15 mouse cellular contexts compared by ENCODE assay signal in genomic region chr3:96675171-96675570, GRCm38 (mm10). TPM values are rescaled to one million over a fixed set of nuclear protein-coding genes. Genes with fewer than 3 reads are reported as not detected.
DNase-seq lines count a peak whose midpoint lies in the region; ATAC-seq and TF ChIP-seq lines count a peak whose summit lies in the region.
"Had no signal": no experiment of that assay in that cellular context is flagged by ENCODE, and none has a peak within 500 bp of the region (broad histone marks: within the 10 kb centered on the region; RNA-seq: fewer than 3 reads in every experiment).

No protein-coding gene starts in this region.

- H3K9me3 ChIP-seq in limb, embryonic 15.5 days, result no peaks in the 10 kb centered on the region
- H3K9me3 ChIP-seq in limb, embryonic 10.5 days (replicated peaks), result no peaks in the 10 kb centered on the region
- H3K9me3 ChIP-seq in ES-Bruce4 (replicated peaks; ENCODE audit: control insufficient read depth, insufficient read depth, low read length, poor library complexity, severe bottlenecking), result no peaks in the 10 kb centered on the region
- H3K9me3 ChIP-seq in stomach, embryonic 16.5 days (replicated peaks; ENCODE audit: control insufficient read depth, low read length), result no peaks in the 10 kb centered on the region
- H3K9me3 ChIP-seq: hindbrain, embryonic 10.5 days had no signal

- no peak for DNase-seq in limb, embryonic 10.5 days (ENCODE audit: low spot score)
- no peak for DNase-seq in ovary, postnatal 14 days (ENCODE audit: low spot score)
- DNase-seq in frontal cortex, adult 2 months (ENCODE audit: extremely low spot score in 1 of 2, low spot score in 1 of 2), result no peak
- DNase-seq in layer of hippocampus, adult 9-11 months, result no peak
- DNase-seq: cerebellum, postnatal 14 days; heart, adult 11 months; kidney, adult 18-20 months; liver, postnatal 0 days; thymus, adult 2 months had no signal

- TF ChIP-seq EP300 in ES-Bruce4 (IDR thresholded peaks at IDR 0.05; ENCODE audit: insufficient read depth, low read depth, low read length), result no peak

- no peaks in the 10 kb centered on the region for H3K36me3 ChIP-seq in limb, embryonic 15.5 days
- H3K36me3 ChIP-seq in limb, embryonic 10.5 days, result no peaks in the 10 kb centered on the region
- H3K36me3 ChIP-seq in ES-Bruce4 (ENCODE audit: control insufficient read depth, insufficient read depth, low read length, poor library complexity, severe bottlenecking), result no peaks in the 10 kb centered on the region
- H3K36me3 ChIP-seq in stomach, embryonic 16.5 days (ENCODE audit: control insufficient read depth, insufficient read depth, low read length), result no peaks in the 10 kb centered on the region
- H3K36me3 ChIP-seq: hindbrain, embryonic 10.5 days had no signal

- no peak overlapping the region for H3K9ac ChIP-seq in limb, embryonic 15.5 days
- no peak overlapping the region for H3K9ac ChIP-seq in ES-Bruce4 (ENCODE audit: low read depth, poor library complexity, severe bottlenecking)
- no peak overlapping the region for H3K9ac ChIP-seq in stomach, embryonic 16.5 days (ENCODE audit: low read length)
- H3K9ac ChIP-seq: liver, postnatal 0 days had no signal

- WGBS in limb, embryonic 15.5 days, result 53% methylated on average over 3 of the region's 3 CpGs
- 83% methylated on average over 3 of the region's 3 CpGs for WGBS in limb, embryonic 10.5 days
- 76% methylated on average over 3 of the region's 3 CpGs for WGBS in stomach, embryonic 16.5 days

- no peak for TF ChIP-seq POLR2A in ES-Bruce4 (IDR thresholded peaks at IDR 0.05; ENCODE audit: insufficient read depth, low read length)
- TF ChIP-seq POLR2A in embryonic fibroblast, embryonic 13.5 days (IDR thresholded peaks at IDR 0.05; ENCODE audit: low read depth, low read length), result no peak

- TF ChIP-seq CTCF in ES-Bruce4 (IDR thresholded peaks at IDR 0.05; ENCODE audit: low read depth, low read length), result no peak
- no peak for TF ChIP-seq CTCF in embryonic fibroblast, embryonic 13.5 days (IDR thresholded peaks at IDR 0.05; ENCODE audit: borderline replicate concordance, insufficient read depth, low read length)

- H3K4me3 ChIP-seq in limb, embryonic 15.5 days, result no peak overlapping the region
- H3K4me3 ChIP-seq in limb, embryonic 10.5 days, result no peak overlapping the region
- no peak overlapping the region for H3K4me3 ChIP-seq in ES-Bruce4 (ENCODE audit: low read depth, low read length)
- H3K4me3 ChIP-seq in embryonic fibroblast, embryonic 13.5 days (ENCODE audit: insufficient read depth, low read length), result no peak overlapping the region
- H3K4me3 ChIP-seq in stomach, embryonic 16.5 days (replicated peaks; ENCODE audit: low read length), result no peak overlapping the region
- H3K4me3 ChIP-seq: hindbrain, embryonic 10.5 days had no signal

- no peak for ATAC-seq in limb, embryonic 15.5 days (ENCODE audit: insufficient number of reproducible peaks, low FRiP score, low TSS enrichment, low read depth)
- ATAC-seq in stomach, embryonic 16.5 days (ENCODE audit: insufficient read depth, low FRiP score), result no peak
- ATAC-seq: liver, postnatal 0 days had no signal

- H3K4me1 ChIP-seq in limb, embryonic 15.5 days, result peaks cover 22% of the 10 kb centered on the region
- peaks cover 23% of the 10 kb centered on the region for H3K4me1 ChIP-seq in limb, embryonic 10.5 days
- peaks cover 13% of the 10 kb centered on the region for H3K4me1 ChIP-seq in ES-Bruce4 (ENCODE audit: control insufficient read depth, insufficient read depth, low read length)
- peaks cover 16% of the 10 kb centered on the region for H3K4me1 ChIP-seq in embryonic fibroblast, embryonic 13.5 days (ENCODE audit: control insufficient read depth, insufficient read depth, low read length)
- peaks cover 12% of the 10 kb centered on the region; the same call in 1 of the 2 replicates for H3K4me1 ChIP-seq in stomach, embryonic 16.5 days (ENCODE audit: control insufficient read depth, insufficient read depth, low read length)

- H3K27me3 ChIP-seq in limb, embryonic 15.5 days, result no peaks in the 10 kb centered on the region
- peaks cover 47% of the 10 kb centered on the region for H3K27me3 ChIP-seq in limb, embryonic 10.5 days (ENCODE audit: low read depth, poor library complexity, severe bottlenecking)
- H3K27me3 ChIP-seq in ES-Bruce4 (ENCODE audit: control insufficient read depth, insufficient read depth, low read length, poor library complexity, severe bottlenecking), result no peaks in the 10 kb centered on the region
- no peaks in the 10 kb centered on the region for H3K27me3 ChIP-seq in stomach, embryonic 16.5 days (ENCODE audit: control insufficient read depth, insufficient read depth, low read length)

- peak overlapping the region; percentile 67; the same call in 1 of the 2 replicates for H3K27ac ChIP-seq in limb, embryonic 15.5 days
- no peak overlapping the region for H3K27ac ChIP-seq in limb, embryonic 10.5 days
- H3K27ac ChIP-seq in ES-Bruce4 (ENCODE audit: insufficient read depth, low read length), result peak overlapping the region; percentile 99
- peak overlapping the region; percentile 15; the same call in 1 of the 2 replicates for H3K27ac ChIP-seq in embryonic fibroblast, embryonic 13.5 days (ENCODE audit: insufficient read depth, low read length)
- H3K27ac ChIP-seq in stomach, embryonic 16.5 days (ENCODE audit: low read length), result peak overlapping the region; percentile 89
- H3K27ac ChIP-seq: hindbrain, embryonic 10.5 days had no signal

- H3K4me2 ChIP-seq in limb, embryonic 15.5 days, result no peak overlapping the region
- H3K4me2 ChIP-seq in stomach, embryonic 16.5 days (ENCODE audit: low read depth, low read length), result no peak overlapping the region
- H3K4me2 ChIP-seq: midbrain, embryonic 11.5 days had no signal

RNA-seq across cellular contexts. Expression of gene Ankrd35, which starts 5.2 kb away (rescaled TPM):
- 11.4 and 12.8 TPM in 2 replicates for polyA plus RNA-seq in limb, embryonic 15.5 days (2015; fragmentation: Nextera tagmentation; extraction: Ambion mirVana)
- 0.09 and 0.10 TPM in 2 replicates for polyA plus RNA-seq in limb, embryonic 10.5 days (2016; fragmentation: Nextera tagmentation; extraction: Ambion mirVana)
- polyA plus RNA-seq in ES-Bruce4 (2011; ENCODE audit: insufficient read depth, insufficient read length, low read depth, missing spikeins), result 3.5 and 3.7 TPM in 2 replicates
- 0.23 and 0.67 TPM in 2 replicates for polyA plus RNA-seq in embryonic fibroblast, embryonic 13.5 days (2011; ENCODE audit: insufficient read length, low read depth, missing spikeins)
- 8.0 and 10.5 TPM in 2 replicates for polyA plus RNA-seq in stomach, embryonic 16.5 days (2015; fragmentation: Nextera tagmentation; extraction: Ambion mirVana)
- 5.9 and 9.8 TPM in 2 replicates for polyA plus RNA-seq in frontal cortex, adult 2 months (2012; rRNA removed)

RNA-seq across cellular contexts. Expression of gene Pias3, which starts 21.0 kb away (rescaled TPM):
- polyA plus RNA-seq in limb, embryonic 15.5 days (2015; fragmentation: Nextera tagmentation; extraction: Ambion mirVana), result 65.2 and 66.5 TPM in 2 replicates
- 36.4 and 58.3 TPM in 2 replicates for polyA plus RNA-seq in limb, embryonic 10.5 days (2016; fragmentation: Nextera tagmentation; extraction: Ambion mirVana)
- polyA plus RNA-seq in ES-Bruce4 (2011; ENCODE audit: insufficient read depth, insufficient read length, low read depth, missing spikeins), result 31.8 and 42.1 TPM in 2 replicates
- 40.9 and 46.0 TPM in 2 replicates for polyA plus RNA-seq in embryonic fibroblast, embryonic 13.5 days (2011; ENCODE audit: insufficient read length, low read depth, missing spikeins)
- 54.6 and 60.2 TPM in 2 replicates for polyA plus RNA-seq in stomach, embryonic 16.5 days (2015; fragmentation: Nextera tagmentation; extraction: Ambion mirVana)
- polyA plus RNA-seq in frontal cortex, adult 2 months (2012; rRNA removed), result 25.2 and 25.8 TPM in 2 replicates

RNA-seq across cellular contexts. Expression of gene Itga10, which starts 29.8 kb away (rescaled TPM):
- 4.9 and 5.7 TPM in 2 replicates for polyA plus RNA-seq in limb, embryonic 15.5 days (2015; fragmentation: Nextera tagmentation; extraction: Ambion mirVana)
- 0.58 and 0.80 TPM in 2 replicates for polyA plus RNA-seq in limb, embryonic 10.5 days (2016; fragmentation: Nextera tagmentation; extraction: Ambion mirVana)
- 0.43 and 1.1 TPM in 2 replicates for polyA plus RNA-seq in ES-Bruce4 (2011; ENCODE audit: insufficient read depth, insufficient read length, low read depth, missing spikeins)
- 1.7 and 2.0 TPM in 2 replicates for polyA plus RNA-seq in embryonic fibroblast, embryonic 13.5 days (2011; ENCODE audit: insufficient read length, low read depth, missing spikeins)
- 0.85 and 1.2 TPM in 2 replicates for polyA plus RNA-seq in stomach, embryonic 16.5 days (2015; fragmentation: Nextera tagmentation; extraction: Ambion mirVana)
- 2.9 and 3.2 TPM in 2 replicates for polyA plus RNA-seq in frontal cortex, adult 2 months (2012; rRNA removed)

RNA-seq across cellular contexts. Expression of gene Nudt17, which starts 33.2 kb away (rescaled TPM):
- 16.8 and 17.9 TPM in 2 replicates for polyA plus RNA-seq in limb, embryonic 15.5 days (2015; fragmentation: Nextera tagmentation; extraction: Ambion mirVana)
- polyA plus RNA-seq in limb, embryonic 10.5 days (2016; fragmentation: Nextera tagmentation; extraction: Ambion mirVana), result 9.1 and 9.6 TPM in 2 replicates
- 9.9 and 10.7 TPM in 2 replicates for polyA plus RNA-seq in ES-Bruce4 (2011; ENCODE audit: insufficient read depth, insufficient read length, low read depth, missing spikeins)
- polyA plus RNA-seq in embryonic fibroblast, embryonic 13.5 days (2011; ENCODE audit: insufficient read length, low read depth, missing spikeins), result 4.4 and 5.2 TPM in 2 replicates
- polyA plus RNA-seq in stomach, embryonic 16.5 days (2015; fragmentation: Nextera tagmentation; extraction: Ambion mirVana), result 7.0 and 9.2 TPM in 2 replicates
- polyA plus RNA-seq in frontal cortex, adult 2 months (2012; rRNA removed), result 10.2 and 10.5 TPM in 2 replicates

RNA-seq across cellular contexts. Expression of gene Gm42957, which starts 39.9 kb away (rescaled TPM):
- polyA plus RNA-seq in limb, embryonic 15.5 days (2015; fragmentation: Nextera tagmentation; extraction: Ambion mirVana), result 0.29 and 0.37 TPM in 2 replicates
- 0.08 and 0.14 TPM in 2 replicates for polyA plus RNA-seq in limb, embryonic 10.5 days (2016; fragmentation: Nextera tagmentation; extraction: Ambion mirVana)
- polyA plus RNA-seq in ES-Bruce4 (2011; ENCODE audit: insufficient read depth, insufficient read length, low read depth, missing spikeins), result 0.35 TPM in 1 of 2 replicates, not detected in the other
- polyA plus RNA-seq in embryonic fibroblast, embryonic 13.5 days (2011; ENCODE audit: insufficient read length, low read depth, missing spikeins), result 0.28 and 0.30 TPM in 2 replicates
- 0.07 and 0.09 TPM in 2 replicates for polyA plus RNA-seq in stomach, embryonic 16.5 days (2015; fragmentation: Nextera tagmentation; extraction: Ambion mirVana)
- polyA plus RNA-seq in frontal cortex, adult 2 months (2012; rRNA removed), result 0.10 and 0.11 TPM in 2 replicates
- polyA plus RNA-seq: liver, postnatal 0 days had no signal
